Mouse (Mus musculus): ENCODE measurements around the gene Mecom. TPM values are rescaled to one million over a fixed set of nuclear protein-coding genes. Genes with fewer than 3 reads are reported as not detected.
"Not testable (repeated sequence)": the region's sequence is repeated elsewhere in the genome, so short reads cannot be mapped to it uniquely, and the experiment has no call there.

The Mecom gene
- polyA plus RNA-seq (2014; fragmentation: Nextera tagmentation; extraction: Ambion mirVana) = 41.8 and 42.5 TPM in 2 replicates

DNA sequence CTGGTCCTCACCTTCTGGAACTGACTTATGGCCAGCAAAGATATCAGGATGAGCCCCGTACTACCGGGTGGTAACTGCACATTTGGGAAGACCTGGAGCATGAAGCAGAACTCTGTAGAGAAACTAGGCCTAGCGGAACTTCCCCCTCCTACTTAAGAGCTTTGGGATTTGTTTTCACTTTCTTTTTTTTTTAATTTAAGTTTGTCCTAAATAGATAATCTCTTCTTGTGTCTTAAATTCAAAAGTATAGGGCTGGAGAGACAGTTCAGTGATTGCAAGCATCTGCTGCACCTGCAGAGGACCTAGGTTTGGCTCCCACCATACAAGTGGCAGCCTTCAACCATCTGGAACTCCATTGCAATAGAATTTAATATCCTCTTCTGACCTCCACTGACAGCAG is at the start of gene Mecom:
TSS of gene Mecom (minus strand) at position 101 of the 400 bp plus-strand sequence.
- no peak within 1 kb of the TSS for H3K27ac ChIP-seq (ENCODE audit: low read depth, low read length)
- H3K36me3 ChIP-seq (ENCODE audit: control insufficient read depth, insufficient read depth, low read length) = no peaks in the 10 kb centered on the region
- no peak for ATAC-seq (replicated peaks; ENCODE audit: insufficient number of reproducible peaks, low FRiP score, low TSS enrichment)
- no peaks in the 10 kb centered on the region for H3K9me3 ChIP-seq (replicated peaks; ENCODE audit: control insufficient read depth, low read length)
- no peak within 1 kb of the TSS for H3K9ac ChIP-seq (ENCODE audit: low read depth, low read length)
- no peaks in the 10 kb centered on the region for H3K27me3 ChIP-seq (ENCODE audit: control insufficient read depth, insufficient read depth, low read length)
- 72% methylated on average over 3 of the region's 3 CpGs for WGBS (ENCODE audit: insufficient replicate concordance)
- H3K4me2 ChIP-seq = peak within 1 kb of the TSS; percentile 56
- H3K4me3 ChIP-seq (ENCODE audit: low read depth, low read length) = no peak within 1 kb of the TSS
- peaks cover 13% of the 10 kb centered on the region for H3K4me1 ChIP-seq (ENCODE audit: control insufficient read depth, insufficient read depth, low read length)

DNA sequence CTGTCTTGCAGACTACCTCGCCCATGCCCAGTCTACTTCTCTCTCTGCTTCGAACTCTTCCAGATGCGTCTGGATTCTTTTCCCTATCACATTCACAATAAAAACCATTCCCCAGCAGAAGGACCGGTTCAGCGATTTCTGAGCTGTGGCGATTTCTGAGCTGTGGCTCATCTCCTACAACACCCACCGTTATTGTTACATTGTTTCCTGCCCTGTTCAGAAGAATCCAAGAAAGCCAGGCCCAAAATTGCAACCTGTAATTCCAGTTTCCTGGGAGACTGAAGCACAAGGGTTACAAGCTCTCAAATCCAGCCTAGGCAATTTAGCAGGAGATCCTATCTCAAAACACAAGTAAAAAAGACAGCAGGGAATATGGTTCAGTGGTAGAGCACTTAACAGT is 49.5 kb upstream of the Mecom start:
- Histone ChIP-seq H3K4me3 (ENCODE audit: low read depth, low read length) (no peak overlapping the region), H3K27ac (ENCODE audit: low read depth, low read length) (no peak overlapping the region), H3K36me3 (ENCODE audit: control insufficient read depth, insufficient read depth, low read length) (no peaks in the 10 kb centered on the region), H3K4me1 (ENCODE audit: control insufficient read depth, insufficient read depth, low read length) (no peaks in the 10 kb centered on the region), H3K9ac (ENCODE audit: low read depth, low read length) (no peak overlapping the region), H3K4me2 (no peak overlapping the region), H3K9me3 (replicated peaks; ENCODE audit: control insufficient read depth, low read length) (no peaks in the 10 kb centered on the region), H3K27me3 (ENCODE audit: control insufficient read depth, insufficient read depth, low read length) (peaks cover 8% of the 10 kb centered on the region)
- WGBS (ENCODE audit: insufficient replicate concordance) = 82% methylated on average over 7 of the region's 7 CpGs
- ATAC-seq (replicated peaks; ENCODE audit: insufficient number of reproducible peaks, low FRiP score, low TSS enrichment) = no peak

- no peaks in the 10 kb centered on the region for H3K36me3 ChIP-seq (ENCODE audit: control insufficient read depth, insufficient read depth, low read length)
- H3K27me3 ChIP-seq (ENCODE audit: control insufficient read depth, insufficient read depth, low read length) = peaks cover 8% of the 10 kb centered on the region
- H3K4me1 ChIP-seq (ENCODE audit: control insufficient read depth, insufficient read depth, low read length) = no peaks in the 10 kb centered on the region
- H3K9ac ChIP-seq (ENCODE audit: low read depth, low read length) = peak overlapping the region; percentile 68
- peak overlapping the region; percentile 76 for H3K4me2 ChIP-seq
- no peaks in the 10 kb centered on the region for H3K9me3 ChIP-seq (replicated peaks; ENCODE audit: control insufficient read depth, low read length)
- peak overlapping the region; percentile 57 for H3K4me3 ChIP-seq (ENCODE audit: low read depth, low read length)
- WGBS (ENCODE audit: insufficient replicate concordance) = 1% methylated on average over 62 of the region's 62 CpGs
- no peak overlapping the region for H3K27ac ChIP-seq (ENCODE audit: low read depth, low read length)
- peak; percentile 32; the same call in 1 of the 2 replicates for ATAC-seq (replicated peaks; ENCODE audit: insufficient number of reproducible peaks, low FRiP score, low TSS enrichment)
These were observed 47.5 kb upstream of the Mecom start for GRCm38 (mm10) chr3:30595111-30595832.

DNA sequence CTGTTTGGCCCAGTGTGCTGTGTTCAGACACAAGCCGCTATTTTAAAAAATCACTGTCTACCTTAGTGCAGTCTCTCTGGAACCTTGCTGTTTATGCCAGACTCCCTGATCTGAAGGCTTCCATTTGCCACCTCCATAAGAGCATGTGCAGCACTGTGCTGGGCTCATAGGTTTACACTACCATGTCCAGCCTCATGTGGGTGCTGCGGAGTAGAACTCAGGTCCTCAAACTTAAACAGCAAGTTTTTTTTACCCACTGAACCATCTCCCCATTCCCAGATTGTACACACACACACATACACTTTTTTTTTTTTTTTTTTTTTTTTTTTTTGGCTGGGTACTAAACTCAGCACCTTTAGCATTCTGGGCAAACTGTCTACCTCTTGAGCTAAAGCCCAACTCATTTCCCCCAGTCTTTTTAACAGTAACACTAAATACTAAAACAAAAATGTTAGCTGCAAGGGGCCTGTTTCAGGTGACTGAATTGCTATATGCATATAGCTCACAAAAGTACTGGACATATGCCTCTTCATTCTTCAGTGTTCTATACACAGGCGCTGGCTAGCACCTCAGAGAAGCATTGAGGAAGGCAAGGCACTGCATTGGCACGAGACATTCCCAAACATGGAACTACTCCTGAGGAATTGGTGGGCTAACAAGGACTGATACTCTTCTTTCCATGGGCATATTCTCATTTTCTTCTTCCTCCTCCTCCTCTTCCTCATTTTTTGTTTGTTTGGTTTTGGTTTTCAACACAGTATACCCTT is 46.1 kb upstream of the Mecom start:
- no peak for ATAC-seq (replicated peaks; ENCODE audit: insufficient number of reproducible peaks, low FRiP score, low TSS enrichment)
- H3K4me3 ChIP-seq (ENCODE audit: low read depth, low read length) = no peak overlapping the region
- H3K27ac ChIP-seq (ENCODE audit: low read depth, low read length) = no peak overlapping the region
- H3K36me3 ChIP-seq (ENCODE audit: control insufficient read depth, insufficient read depth, low read length) = no peaks in the 10 kb centered on the region
- peaks cover 8% of the 10 kb centered on the region for H3K27me3 ChIP-seq (ENCODE audit: control insufficient read depth, insufficient read depth, low read length)
- no peak overlapping the region for H3K4me2 ChIP-seq
- no peak overlapping the region for H3K9ac ChIP-seq (ENCODE audit: low read depth, low read length)
- H3K4me1 ChIP-seq (ENCODE audit: control insufficient read depth, insufficient read depth, low read length) = no peaks in the 10 kb centered on the region
- 67% methylated on average over 4 of the region's 4 CpGs for WGBS (ENCODE audit: insufficient replicate concordance)
- no peaks in the 10 kb centered on the region for H3K9me3 ChIP-seq (replicated peaks; ENCODE audit: control insufficient read depth, low read length)

DNA sequence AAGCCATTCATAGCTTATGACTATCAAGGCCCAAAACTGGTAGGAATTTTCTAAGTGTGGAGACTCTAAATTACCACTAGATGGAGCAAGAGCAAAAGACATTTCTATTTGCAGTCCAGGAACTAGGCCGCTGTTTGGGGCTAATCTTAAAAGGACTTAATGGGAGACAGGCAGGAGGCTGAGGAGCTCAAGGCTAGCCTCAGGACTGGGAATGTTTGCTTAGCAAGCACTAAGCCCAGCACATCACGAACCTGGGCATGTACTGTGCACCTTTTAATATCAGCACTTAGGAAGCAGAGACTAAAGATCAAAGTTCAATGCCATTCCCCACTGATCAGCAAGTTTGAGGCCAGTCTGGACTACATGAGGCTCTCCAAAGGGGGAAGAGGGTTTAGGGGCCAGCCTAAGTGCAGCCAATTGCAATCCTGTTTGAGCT is 44.6 kb upstream of the Mecom start:
- Histone ChIP-seq H3K27me3 (ENCODE audit: control insufficient read depth, insufficient read depth, low read length) (no peaks in the 10 kb centered on the region; the same call in 1 of the 2 replicates), H3K9me3 (replicated peaks; ENCODE audit: control insufficient read depth, low read length) (no peaks in the 10 kb centered on the region), H3K36me3 (ENCODE audit: control insufficient read depth, insufficient read depth, low read length) (no peaks in the 10 kb centered on the region), H3K9ac (ENCODE audit: low read depth, low read length) (no peak overlapping the region), H3K4me2 (no peak overlapping the region), H3K4me1 (ENCODE audit: control insufficient read depth, insufficient read depth, low read length) (no peaks in the 10 kb centered on the region), H3K27ac (ENCODE audit: low read depth, low read length) (no peak overlapping the region), H3K4me3 (ENCODE audit: low read depth, low read length) (no peak overlapping the region)
- 3% methylated on average over 2 of the region's 2 CpGs for WGBS (ENCODE audit: insufficient replicate concordance)
- no peak; the same call in 1 of the 2 replicates for ATAC-seq (replicated peaks; ENCODE audit: insufficient number of reproducible peaks, low FRiP score, low TSS enrichment)

GRCm38 (mm10) chr3:30588865-30589264 is 41.1 kb upstream of the Mecom start:
- no peak overlapping the region for H3K4me3 ChIP-seq (ENCODE audit: low read depth, low read length)
- H3K27ac ChIP-seq (ENCODE audit: low read depth, low read length) = no peak overlapping the region
- no peak overlapping the region for H3K9ac ChIP-seq (ENCODE audit: low read depth, low read length)
- WGBS (ENCODE audit: insufficient replicate concordance) = 61% methylated on average over 6 of the region's 6 CpGs
- no peaks in the 10 kb centered on the region for H3K36me3 ChIP-seq (ENCODE audit: control insufficient read depth, insufficient read depth, low read length)
- H3K4me1 ChIP-seq (ENCODE audit: control insufficient read depth, insufficient read depth, low read length) = no peaks in the 10 kb centered on the region
- no peaks in the 10 kb centered on the region for H3K27me3 ChIP-seq (ENCODE audit: control insufficient read depth, insufficient read depth, low read length)
- H3K9me3 ChIP-seq (replicated peaks; ENCODE audit: control insufficient read depth, low read length) = no peaks in the 10 kb centered on the region
- no peak overlapping the region for H3K4me2 ChIP-seq
- no peak for ATAC-seq (replicated peaks; ENCODE audit: insufficient number of reproducible peaks, low FRiP score, low TSS enrichment)

- Histone ChIP-seq H3K27ac (ENCODE audit: low read depth, low read length) (no peak overlapping the region), H3K4me3 (ENCODE audit: low read depth, low read length) (no peak overlapping the region), H3K9me3 (replicated peaks; ENCODE audit: control insufficient read depth, low read length) (no peaks in the 10 kb centered on the region), H3K9ac (ENCODE audit: low read depth, low read length) (no peak overlapping the region), H3K4me1 (ENCODE audit: control insufficient read depth, insufficient read depth, low read length) (no peaks in the 10 kb centered on the region), H3K4me2 (no peak overlapping the region), H3K36me3 (ENCODE audit: control insufficient read depth, insufficient read depth, low read length) (no peaks in the 10 kb centered on the region), H3K27me3 (ENCODE audit: control insufficient read depth, insufficient read depth, low read length) (no peaks in the 10 kb centered on the region)
- no peak for ATAC-seq (replicated peaks; ENCODE audit: insufficient number of reproducible peaks, low FRiP score, low TSS enrichment)
- WGBS (ENCODE audit: insufficient replicate concordance) = 14% methylated on average over 2 of the region's 2 CpGs
These were observed 25.7 kb upstream of the Mecom start for GRCm38 (mm10) chr3:30573549-30573948.

- not testable (repeated sequence) for H3K4me1 ChIP-seq (ENCODE audit: control insufficient read depth, insufficient read depth, low read length); H3K27ac ChIP-seq (ENCODE audit: low read depth, low read length); H3K27me3 ChIP-seq (ENCODE audit: control insufficient read depth, insufficient read depth, low read length); ATAC-seq (replicated peaks; ENCODE audit: insufficient number of reproducible peaks, low FRiP score, low TSS enrichment); H3K9me3 ChIP-seq (replicated peaks; ENCODE audit: control insufficient read depth, low read length); H3K4me2 ChIP-seq; H3K9ac ChIP-seq (ENCODE audit: low read depth, low read length); H3K4me3 ChIP-seq (ENCODE audit: low read depth, low read length); H3K36me3 ChIP-seq (ENCODE audit: control insufficient read depth, insufficient read depth, low read length)
- WGBS (ENCODE audit: insufficient replicate concordance) = no CpG with 5 or more reads among the region's 2 CpGs
These were observed 18.5 kb upstream of the Mecom start for GRCm38 (mm10) chr3:30566333-30566732.
